Mouse (Mus musculus) forebrain, embryonic 16.5 days (tissue): Measurements from ENCODE around the gene Ptprr. TPM values are rescaled to one million over a fixed set of nuclear protein-coding genes. Genes with fewer than 3 reads are reported as not detected.

Experiments
- ATAC-seq: fragments of 200-750 bp; cut with Nextera tagmentation; 2 replicates; pipeline ENCODE4 v1.8.0; 2017; ENCODE audit warnings: mild to moderate bottlenecking, moderate library complexity
- H3K27ac ChIP-seq: fragments of 300-500 bp; sonication (generic); 2 replicates; pipeline ENCODE4 v1.5.1; 2014; ENCODE audit warnings: low read length, control low read depth
- H3K27me3 ChIP-seq: fragments of 300-500 bp; sonication (generic); replicated peaks from 2 replicates; pipeline ENCODE4 v1.6.1; 2014; ENCODE audit warnings: low read length; ENCODE audit not compliant: control insufficient read depth, insufficient read depth
- H3K36me3 ChIP-seq: fragments of 300-500 bp; sonication (generic); 2 replicates; pipeline ENCODE4 v1.6.1; 2014; ENCODE audit not compliant: control insufficient read depth, insufficient read depth
- H3K4me1 ChIP-seq: fragments of 300-500 bp; sonication (generic); replicated peaks from 2 replicates; pipeline ENCODE4 v1.6.1; 2014; ENCODE audit warnings: low read length; ENCODE audit not compliant: control insufficient read depth, insufficient read depth
- H3K4me2 ChIP-seq: fragments of 300-500 bp; sonication (generic); 2 replicates; pipeline ENCODE4 v1.6.1; 2014; ENCODE audit warnings: mild to moderate bottlenecking, low read length, control low read depth
- H3K4me3 ChIP-seq: fragments of 300-500 bp; sonication (generic); replicated peaks from 2 replicates; pipeline ENCODE4 v1.5.1; 2014; ENCODE audit warnings: mild to moderate bottlenecking, low read length, control low read depth
- H3K9ac ChIP-seq: fragments of 300-500 bp; sonication (generic); replicated peaks from 2 replicates; pipeline ENCODE4 v1.6.1; 2014; ENCODE audit warnings: low read depth, low read length, control low read depth
- H3K9me3 ChIP-seq: fragments of 300-500 bp; sonication (generic); 2 replicates; pipeline ENCODE4 v1.6.1; 2016; ENCODE audit warnings: low read length; ENCODE audit not compliant: control insufficient read depth
- WGBS: fragments of 180-500 bp; shearing (Covaris S2); extraction: QIAGEN DNeasy Blood & Tissue Kit; methylation state at CpG from one replicate; pipeline ENCODE4 v1.1.7; 2014; 5-methylcytosine and 5-hydroxymethylcytosine counted together
- polyA plus RNA-seq: library from polyadenylated mRNA; unstranded; fragments of >200 nt; fragmentation: Nextera tagmentation; extraction: Ambion mirVana; gene quantifications from 2 replicates; pipeline ENCODE4 v1.2.1, GENCODE M21; 2015

The Ptprr gene
- polyA plus RNA-seq: 10.4 and 13.4 TPM in 2 replicates

DNA sequence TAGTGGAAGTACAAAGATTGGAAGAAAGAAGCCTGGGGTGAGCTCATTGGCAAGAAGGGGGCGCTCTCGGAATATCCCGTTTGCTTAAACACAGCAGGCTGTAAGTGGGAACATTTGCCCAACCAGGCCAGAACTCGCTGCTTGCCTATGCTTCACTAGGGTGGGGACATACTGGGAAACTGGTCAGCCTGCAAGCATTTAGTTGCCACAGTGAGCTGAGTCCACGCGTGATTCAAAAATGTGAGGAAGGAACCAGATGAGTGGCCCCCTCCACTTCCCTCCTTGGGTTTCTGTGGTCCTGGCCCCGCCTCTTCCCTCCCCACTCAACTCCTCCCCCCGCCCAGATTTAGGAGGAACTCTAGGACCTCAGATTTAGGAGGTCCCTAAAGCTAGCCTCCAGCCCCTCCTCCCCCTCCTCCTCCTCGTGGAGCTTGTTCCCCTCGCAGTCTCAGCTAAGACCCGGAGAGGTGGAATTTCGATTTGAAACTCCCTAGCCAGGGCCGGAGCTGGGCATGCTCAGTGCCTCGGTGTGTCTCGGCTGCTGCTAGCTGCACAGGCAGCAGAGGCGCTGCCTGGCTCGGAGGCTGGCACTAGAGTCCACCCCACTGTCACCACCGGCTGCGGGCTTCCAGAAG is at the start of gene Ptprr:
TSS of gene Ptprr (plus strand) at position 369 of the 635 bp plus-strand sequence.
- H3K4me1 ChIP-seq: peaks cover 14% of the 10 kb centered on the region
- H3K27ac ChIP-seq: peak within 1 kb of the TSS; percentile 74
- no peaks in the 10 kb centered on the region for H3K27me3 ChIP-seq
- peak within 1 kb of the TSS; percentile 82 for H3K4me2 ChIP-seq
- H3K9me3 ChIP-seq: no peaks in the 10 kb centered on the region
- ATAC-seq: peak; percentile 98
- WGBS: under 1% methylated on average over 19 of the region's 19 CpGs
- peak within 1 kb of the TSS; percentile 68 for H3K4me3 ChIP-seq
- peak within 1 kb of the TSS; percentile 63 for H3K9ac ChIP-seq
- H3K36me3 ChIP-seq: no peaks in the 10 kb centered on the region

DNA sequence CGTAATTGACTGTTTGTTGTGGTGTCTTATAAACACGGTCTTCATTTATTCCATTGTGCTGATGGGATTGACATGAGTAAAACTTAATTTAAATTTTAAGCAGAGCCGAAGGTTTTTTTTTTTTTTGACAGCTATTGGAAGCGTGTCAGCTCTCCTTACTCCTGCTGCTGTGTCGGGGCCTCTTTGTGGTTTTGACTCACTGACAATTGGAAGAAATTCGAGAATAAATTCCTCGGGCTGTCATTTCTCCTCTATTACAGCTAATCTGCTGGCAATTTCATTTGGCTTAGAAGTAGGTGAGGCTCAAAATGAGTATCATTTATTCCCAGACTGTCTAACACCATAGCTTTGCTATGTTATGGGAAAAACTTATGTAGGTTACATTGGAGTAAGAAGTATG is 41.7 kb upstream of the Ptprr start:
- H3K9me3 ChIP-seq: no peaks in the 10 kb centered on the region
- H3K27ac ChIP-seq: no peak overlapping the region
- H3K4me1 ChIP-seq: no peaks in the 10 kb centered on the region
- no peaks in the 10 kb centered on the region for H3K36me3 ChIP-seq
- 47% methylated on average over 7 of the region's 7 CpGs for WGBS
- H3K27me3 ChIP-seq: no peaks in the 10 kb centered on the region
- H3K4me3 ChIP-seq: no peak overlapping the region
- peak; percentile 45 for ATAC-seq
- H3K4me2 ChIP-seq: no peak overlapping the region
- no peak overlapping the region for H3K9ac ChIP-seq

DNA sequence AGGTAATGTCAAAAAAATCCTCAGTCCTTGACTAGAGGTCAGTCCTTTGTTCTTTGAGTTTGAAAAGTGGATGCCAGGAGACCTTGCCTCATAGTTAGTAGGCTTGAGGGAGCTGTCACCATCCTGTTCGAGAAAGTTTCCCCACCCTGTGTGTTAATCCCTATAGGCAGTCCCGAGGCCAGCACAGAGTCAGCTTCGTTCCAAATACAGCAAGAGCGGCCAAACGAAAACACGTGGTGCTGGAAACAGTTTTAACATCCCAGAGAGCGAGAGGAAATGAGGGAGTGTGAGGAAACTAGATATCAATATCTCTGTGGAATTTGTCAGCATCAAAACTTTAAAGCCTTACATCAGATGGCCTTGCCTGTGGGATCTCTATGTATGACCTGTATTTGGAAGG is 39.0 kb upstream of the Ptprr start:
- H3K36me3 ChIP-seq: no peaks in the 10 kb centered on the region
- H3K4me3 ChIP-seq: no peak overlapping the region
- H3K27ac ChIP-seq: no peak overlapping the region
- no peak overlapping the region for H3K9ac ChIP-seq
- WGBS: 64% methylated on average over 7 of the region's 7 CpGs
- no peaks in the 10 kb centered on the region for H3K4me1 ChIP-seq
- no peak overlapping the region for H3K4me2 ChIP-seq
- no peaks in the 10 kb centered on the region for H3K27me3 ChIP-seq
- no peaks in the 10 kb centered on the region for H3K9me3 ChIP-seq
- no peak for ATAC-seq

GRCm38 (mm10) chr10:115980018-115980417 is 38.0 kb upstream of the Ptprr start:
- H3K36me3 ChIP-seq: no peaks in the 10 kb centered on the region
- no peaks in the 10 kb centered on the region for H3K27me3 ChIP-seq
- H3K9me3 ChIP-seq: no peaks in the 10 kb centered on the region
- no peaks in the 10 kb centered on the region for H3K4me1 ChIP-seq
- ATAC-seq: no peak
- no peak overlapping the region for H3K4me2 ChIP-seq
- WGBS: 82% methylated on average over 2 of the region's 2 CpGs
- H3K9ac ChIP-seq: no peak overlapping the region
- no peak overlapping the region for H3K27ac ChIP-seq
- no peak overlapping the region for H3K4me3 ChIP-seq

DNA sequence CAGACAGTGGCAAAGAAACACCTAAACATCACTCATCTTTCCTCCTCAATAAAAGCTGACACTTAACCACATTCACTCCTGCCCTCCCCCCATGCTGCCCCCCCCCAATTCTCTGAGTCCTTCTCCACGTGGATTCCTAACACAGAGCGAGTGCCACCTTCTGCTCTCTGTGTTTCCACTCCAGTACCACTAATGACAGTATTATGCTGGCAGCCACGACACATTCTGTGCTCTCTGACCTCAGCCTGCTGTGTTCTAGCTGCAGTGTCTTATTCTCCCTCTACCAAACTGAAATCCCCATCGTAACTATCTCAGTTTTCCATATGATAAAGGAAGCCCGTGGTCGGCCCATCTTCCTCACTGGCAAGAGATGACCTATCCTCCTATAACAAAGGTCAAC is 33.7 kb upstream of the Ptprr start:
- no peak overlapping the region for H3K4me3 ChIP-seq
- no peaks in the 10 kb centered on the region for H3K27me3 ChIP-seq
- ATAC-seq: no peak
- H3K4me2 ChIP-seq: no peak overlapping the region
- H3K9ac ChIP-seq: no peak overlapping the region
- WGBS: 63% methylated on average over 6 of the region's 6 CpGs
- H3K27ac ChIP-seq: no peak overlapping the region
- no peaks in the 10 kb centered on the region for H3K9me3 ChIP-seq
- no peaks in the 10 kb centered on the region for H3K36me3 ChIP-seq
- no peaks in the 10 kb centered on the region for H3K4me1 ChIP-seq

GRCm38 (mm10) chr10:116001838-116002237 is 16.2 kb upstream of the Ptprr start:
- Histone ChIP-seq H3K9ac (no peak overlapping the region), H3K9me3 (no peaks in the 10 kb centered on the region), H3K4me1 (no peaks in the 10 kb centered on the region), H3K36me3 (no peaks in the 10 kb centered on the region), H3K27me3 (no peaks in the 10 kb centered on the region), H3K27ac (no peak overlapping the region), H3K4me3 (no peak overlapping the region), H3K4me2 (no peak overlapping the region)
- no peak for ATAC-seq
- 71% methylated on average over 8 of the region's 8 CpGs for WGBS

DNA sequence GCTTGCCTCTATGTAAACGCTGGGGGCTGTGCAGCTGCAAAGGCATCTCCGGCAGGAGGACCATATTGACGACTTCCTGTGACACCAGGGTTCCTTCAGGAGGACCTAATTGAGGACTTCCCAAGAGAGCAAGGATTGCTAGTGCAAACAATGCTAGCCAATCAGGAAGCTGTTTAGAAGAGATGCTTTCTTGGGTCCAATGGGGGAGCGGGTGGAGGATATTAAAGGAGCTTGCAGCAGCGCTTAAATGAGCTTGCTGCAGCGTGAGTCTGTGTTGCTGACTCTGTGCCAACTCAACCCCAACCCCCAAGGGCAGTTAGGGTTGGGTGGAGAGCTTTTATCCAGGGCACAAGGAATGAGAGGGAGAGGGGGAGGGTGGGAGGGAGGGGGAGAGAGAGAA is 11.3 kb upstream of the Ptprr start:
- WGBS: 38% methylated on average over 6 of the region's 6 CpGs
- Histone ChIP-seq H3K9ac (no peak overlapping the region), H3K4me3 (no peak overlapping the region), H3K9me3 (no peaks in the 10 kb centered on the region), H3K27me3 (no peaks in the 10 kb centered on the region), H3K4me2 (no peak overlapping the region), H3K36me3 (no peaks in the 10 kb centered on the region), H3K27ac (no peak overlapping the region), H3K4me1 (no peaks in the 10 kb centered on the region)
- ATAC-seq: 0 out of 2 replicates have a peak, but pooled peaks have one; percentile 15

GRCm38 (mm10) chr10:116018480-116018891 is 473 bp downstream of the Ptprr start:
- no peaks in the 10 kb centered on the region for H3K9me3 ChIP-seq
- H3K27me3 ChIP-seq: no peaks in the 10 kb centered on the region
- peak overlapping the region; percentile 63 for H3K9ac ChIP-seq
- 0% methylated on average over 17 of the region's 17 CpGs for WGBS
- peak overlapping the region; percentile 74 for H3K27ac ChIP-seq
- peak; percentile 76 for ATAC-seq
- H3K36me3 ChIP-seq: no peaks in the 10 kb centered on the region
- H3K4me3 ChIP-seq: peak overlapping the region; percentile 68
- peaks cover 14% of the 10 kb centered on the region for H3K4me1 ChIP-seq
- H3K4me2 ChIP-seq: peak overlapping the region; percentile 82

GRCm38 (mm10) chr10:116019086-116019860 is 1.3 kb downstream of the Ptprr start:
- H3K9me3 ChIP-seq: no peaks in the 10 kb centered on the region
- peak; percentile 14; the same call in 1 of the 2 replicates for ATAC-seq
- peak overlapping the region; percentile 68 for H3K4me3 ChIP-seq
- H3K4me2 ChIP-seq: peak overlapping the region; percentile 82
- H3K27ac ChIP-seq: peak overlapping the region; percentile 74
- H3K27me3 ChIP-seq: no peaks in the 10 kb centered on the region
- H3K4me1 ChIP-seq: peaks cover 14% of the 10 kb centered on the region
- peak overlapping the region; percentile 63 for H3K9ac ChIP-seq
- WGBS: 3% methylated on average over 20 of the region's 20 CpGs
- no peaks in the 10 kb centered on the region for H3K36me3 ChIP-seq
